Mouse (Mus musculus) B cell, adult (primary cell): ENCODE measurements around the gene Ypel1. TPM values are rescaled to one million over a fixed set of nuclear protein-coding genes. Genes with fewer than 3 reads are reported as not detected.

Experiments used
- total RNA-seq: library from RNA; stranded (reverse); gene quantifications from 4 replicates; pipeline ENCODE4 v1.2.4, GENCODE M21; 2023; ENCODE audit not compliant: inconsistent age

Gene Ypel1
- total RNA-seq = 0.74 to 3.2 TPM (median 0.79 TPM) in 4 replicates

GRCm38 (mm10) chr16:17069511-17070443 is at the start of gene Ypel1:
Ypel1 (plus strand) TSS chr16:17069696.

GRCm38 (mm10) chr16:17110771-17111743 is 41.6 kb downstream of the Ypel1 start, which contains the start of gene Ppil2:
Ppil2 (minus strand) TSS chr16:17111257.

GRCm38 (mm10) chr16:17124871-17125520 is 55.5 kb downstream of the Ypel1 start, which contains the start of gene 2610318N02Rik:
2610318N02Rik (minus strand) TSS chr16:17125167.

GRCm38 (mm10) chr16:17132089-17132905 is 62.8 kb downstream of the Ypel1 start, which contains the start of gene Sdf2l1:
Sdf2l1 (minus strand) TSS chr16:17132383.

Other genes starting within 250 kb of the Ypel1 start
- gene Spag6l, start 240.2 kb upstream of the Ypel1 start, total RNA-seq = 9.6 to 16.9 TPM (median 12.9 TPM) in 4 replicates
- not detected in 4 replicates for gene Igll1, start 205.7 kb upstream of the Ypel1 start, total RNA-seq
- 130 to 141 TPM (median 135 TPM) in 4 replicates for gene Top3b, start 199.0 kb upstream of the Ypel1 start, total RNA-seq
- gene Vpreb1, start 198.9 kb upstream of the Ypel1 start, total RNA-seq = 1.2 TPM in 1 of 4 replicates, not detected in the others
- 11.6 to 14.9 TPM (median 13.6 TPM) in 4 replicates for gene Ppm1f, start 173.2 kb upstream of the Ypel1 start, total RNA-seq
- gene Mapk1, start 86.3 kb upstream of the Ypel1 start, total RNA-seq = 174 to 192 TPM (median 182 TPM) in 4 replicates
- 103 to 114 TPM (median 113 TPM) in 4 replicates for gene Ppil2, start 41.6 kb downstream of the Ypel1 start, total RNA-seq
- 10.3 to 17.8 TPM (median 12.8 TPM) in 4 replicates for gene 2610318N02Rik, start 55.5 kb downstream of the Ypel1 start, total RNA-seq
- gene Sdf2l1, start 62.7 kb downstream of the Ypel1 start, total RNA-seq = 25.8 to 37.4 TPM (median 28.3 TPM) in 4 replicates
- 1.9 to 3.8 TPM (median 2.9 TPM) in 4 replicates for gene Ydjc, start 74.9 kb downstream of the Ypel1 start, total RNA-seq
- gene Ccdc116, start 77.5 kb downstream of the Ypel1 start, total RNA-seq = 1.7 to 3.1 TPM (median 2.2 TPM) in 4 replicates
- gene Ube2l3, start 133.0 kb downstream of the Ypel1 start, total RNA-seq = 96.3 to 124 TPM (median 113 TPM) in 4 replicates
- 0.10 to 0.22 TPM (median 0.15 TPM) in 4 replicates for gene Rimbp3, start 138.9 kb downstream of the Ypel1 start, total RNA-seq
- 3.5 to 3.8 TPM (median 3.5 TPM) in 4 replicates for gene Hic2, start 163.9 kb downstream of the Ypel1 start, total RNA-seq
- 8.1 to 13.8 TPM (median 11.9 TPM) in 4 replicates for gene Tmem191c, start 206.4 kb downstream of the Ypel1 start, total RNA-seq